Mouse (Mus musculus) G1E (cell line): ENCODE measurements around the gene Rpap3. TPM values are rescaled to one million over a fixed set of nuclear protein-coding genes. Genes with fewer than 3 reads are reported as not detected.
A peak's percentile ranks its signal among the peaks of the same experiment; 100 is the strongest.

Source experiments
- ATAC-seq: 2 replicates; pipeline ENCODE4 v1.8.0; 2016; ENCODE audit warnings: mild to moderate bottlenecking; ENCODE audit not compliant: insufficient number of reproducible peaks, poor library complexity, low FRiP score, severe bottlenecking; ENCODE audit errors: extremely low read depth
- DNase-seq: peaks from one replicate; pipeline ENCODE4 v3.0.0; 2012; ENCODE audit warnings: low spot score
- H3K27me3 ChIP-seq: 2 replicates; pipeline ENCODE4 v1.6.1; 2012; ENCODE audit warnings: mild to moderate bottlenecking, low read length, inconsistent platforms; ENCODE audit not compliant: insufficient read depth
- H3K36me3 ChIP-seq: replicated peaks from 2 replicates; pipeline ENCODE3; 2012; ENCODE audit warnings: mild to moderate bottlenecking, inconsistent platforms
- H3K4me1 ChIP-seq: 2 replicates; pipeline ENCODE4 v1.6.1; 2012; ENCODE audit warnings: low read depth, low read length, inconsistent platforms, mixed read lengths; ENCODE audit not compliant: insufficient read depth
- H3K4me3 ChIP-seq: 2 replicates; pipeline ENCODE4 v1.5.1; 2012; ENCODE audit warnings: low read depth, mild to moderate bottlenecking, inconsistent platforms, low read length, moderate library complexity, mixed read lengths
- H3K9me3 ChIP-seq: replicated peaks from 2 replicates; pipeline ENCODE4 v1.6.1; 2012; ENCODE audit warnings: inconsistent platforms
- CTCF ChIP-seq: IDR thresholded peaks from 2 replicates; pipeline ENCODE4 v1.5.1; 2012; ENCODE audit warnings: low read depth, low read length, inconsistent platforms, mixed read lengths
- GATA1 ChIP-seq: IDR thresholded peaks from 2 replicates; pipeline ENCODE4 v1.6.1; 2012; ENCODE audit warnings: borderline replicate concordance, low read length, inconsistent platforms, mixed read lengths
- GATA2 ChIP-seq: IDR thresholded peaks from 2 replicates; pipeline ENCODE4 v1.6.1; 2012; ENCODE audit warnings: low read depth, low read length, inconsistent platforms, borderline replicate concordance
- POLR2AphosphoS5 ChIP-seq: IDR thresholded peaks from 2 replicates; pipeline ENCODE4 v1.6.1; 2012; ENCODE audit warnings: low read depth, low read length, inconsistent platforms; ENCODE audit not compliant: insufficient replicate concordance
- TAL1 ChIP-seq: conservative IDR thresholded peaks from 2 replicates; pipeline ENCODE4 v1.6.1; 2012; ENCODE audit warnings: low read depth, low read length, inconsistent platforms, mixed read lengths
- polyA plus RNA-seq: library from polyadenylated mRNA; stranded (reverse); fragments of >175 nt; gene quantifications from 2 replicates; pipeline ENCODE4 v1.2.3, GENCODE M21; 2012
- total RNA-seq, 2 experiments: library from RNA; stranded (forward) in 1 of 2; stranded (reverse) in 1 of 2; fragments of 200-1000 nt in 1 of 2; fragments of >200 nt in 1 of 2; fragmentation: Nextera tagmentation in 1 of 2; gene quantifications; 2 replicates each; pipeline ENCODE4 v1.2.3; 2014 to 2017

The Rpap3 gene
- total and polyA plus RNA-seq, 3 experiments: 19.8 to 37.8 (median 21.6) TPM

DNA sequence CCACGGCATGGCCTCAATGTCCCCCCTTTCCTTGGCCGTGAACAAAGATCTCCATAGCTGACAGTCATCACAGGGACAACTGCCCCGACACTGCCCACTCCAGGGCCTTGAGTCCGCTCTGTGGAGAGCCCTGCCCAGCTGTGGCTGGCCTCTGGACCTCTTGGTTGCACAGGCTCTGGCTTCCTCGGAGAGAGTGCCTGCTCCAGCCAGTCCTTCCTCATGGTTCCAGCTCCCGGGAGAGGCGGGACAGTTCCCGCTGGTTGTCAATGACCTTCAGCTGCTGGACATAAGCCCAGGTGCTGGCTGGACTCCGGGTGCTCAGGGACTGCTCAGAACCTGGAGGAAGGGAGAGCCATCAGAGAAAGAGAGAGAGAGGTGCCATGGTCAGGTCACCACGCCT is 39.7 kb upstream of the Rpap3 start:
- Histone ChIP-seq H3K36me3 (peaks cover 36% of the 10 kb centered on the region), H3K4me3 (peak overlapping the region; percentile 37; the same call in 1 of the 2 replicates), H3K9me3 (no peaks in the 10 kb centered on the region), H3K27me3 (peaks cover 39% of the 10 kb centered on the region; the same call in 1 of the 2 replicates), H3K4me1 (peaks cover 34% of the 10 kb centered on the region)
- ATAC-seq (no peak), DNase-seq (no peak)
- TF ChIP-seq GATA1 (no peak), CTCF (no peak)

DNA sequence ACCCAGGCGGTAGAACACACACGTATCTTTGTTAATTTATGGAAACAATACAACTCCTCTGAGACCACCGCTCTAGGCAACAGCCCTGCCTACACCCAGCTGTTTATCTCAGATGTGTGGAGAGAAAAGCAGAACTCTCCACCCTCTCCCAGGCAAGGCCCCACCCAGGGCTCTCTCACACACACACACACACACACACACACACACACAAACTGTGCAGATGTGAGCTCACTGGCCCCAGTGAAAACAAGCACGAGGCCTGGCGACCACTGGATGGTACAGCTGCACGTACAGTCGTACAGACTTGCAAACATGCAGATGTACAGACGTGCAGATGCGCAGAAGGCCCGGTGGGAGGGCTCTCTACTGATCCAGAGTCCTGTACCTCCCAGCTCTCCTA is 39.3 kb upstream of the Rpap3 start:
- peak; percentile 62 for DNase-seq
- peaks cover 36% of the 10 kb centered on the region for H3K36me3 ChIP-seq
- no peaks in the 10 kb centered on the region for H3K9me3 ChIP-seq
- ATAC-seq: peak; percentile 31
- peak overlapping the region; percentile 37; the same call in 1 of the 2 replicates for H3K4me3 ChIP-seq
- TF ChIP-seq POLR2AphosphoS5: no peak
- TF ChIP-seq TAL1: no peak
- TF ChIP-seq GATA1: no peak
- TF ChIP-seq CTCF: no peak
- no peak for TF ChIP-seq GATA2
- H3K4me1 ChIP-seq: peaks cover 30% of the 10 kb centered on the region
- H3K27me3 ChIP-seq: peaks cover 35% of the 10 kb centered on the region; the same call in 1 of the 2 replicates

DNA sequence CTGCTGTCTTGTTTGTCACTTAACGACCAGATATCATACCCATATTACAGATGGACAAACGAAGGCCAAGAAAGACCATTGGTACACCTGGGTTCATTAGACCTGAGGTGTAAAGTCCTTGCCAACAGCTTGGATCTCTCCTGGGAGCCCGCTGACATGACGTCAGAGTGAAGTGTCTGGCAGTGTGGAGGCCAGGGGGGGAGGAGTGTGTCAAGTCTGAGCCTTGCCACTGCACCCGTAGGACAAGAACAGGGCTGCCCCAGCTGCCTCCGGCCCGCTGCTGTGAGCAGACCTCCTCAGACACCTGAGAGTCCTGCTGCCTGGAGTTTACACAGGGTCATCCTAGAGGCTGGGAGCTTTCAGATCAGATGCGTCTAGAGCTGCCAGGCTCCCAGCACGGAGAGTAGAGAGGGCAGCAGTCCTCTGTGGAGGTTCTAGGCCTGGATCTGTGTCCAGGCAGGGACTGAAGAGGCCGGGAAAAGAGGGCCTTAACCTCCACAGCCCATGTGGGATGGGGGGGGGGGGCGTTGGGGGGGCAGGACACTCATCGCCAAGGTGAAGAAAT is 38.4 kb upstream of the Rpap3 start:
- Histone ChIP-seq H3K9me3 (no peaks in the 10 kb centered on the region), H3K4me3 (no peak overlapping the region), H3K4me1 (peaks cover 32% of the 10 kb centered on the region), H3K27me3 (peaks cover 29% of the 10 kb centered on the region; the same call in 1 of the 2 replicates), H3K36me3 (peaks cover 36% of the 10 kb centered on the region)
- no peak for ATAC-seq
- no peak for TF ChIP-seq POLR2AphosphoS5
- no peak for TF ChIP-seq CTCF
- TF ChIP-seq TAL1: no peak
- TF ChIP-seq GATA2: no peak
- no peak for TF ChIP-seq GATA1
- no peak for DNase-seq

DNA sequence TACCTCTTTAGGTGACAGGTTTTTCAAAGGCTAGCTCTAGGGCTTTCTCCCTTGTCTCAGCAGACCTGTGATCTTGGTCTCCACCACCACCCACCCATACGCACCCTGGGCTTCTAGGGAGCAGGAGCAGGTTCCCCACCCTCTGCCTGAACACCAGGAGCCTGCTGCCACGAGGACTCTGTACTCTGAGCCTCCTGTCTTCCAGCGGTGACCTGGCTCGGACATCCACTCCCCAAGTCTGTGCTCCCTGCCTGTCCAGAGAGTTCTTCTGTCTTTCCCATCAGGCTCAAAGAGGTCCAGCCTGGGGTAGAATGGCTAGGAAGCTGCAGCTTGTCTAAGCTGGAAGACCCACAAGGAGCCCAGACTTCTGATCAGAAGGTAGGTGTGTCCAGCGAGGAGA is 37.6 kb upstream of the Rpap3 start:
- no peak for DNase-seq
- Histone ChIP-seq H3K9me3 (no peaks in the 10 kb centered on the region), H3K27me3 (peaks cover 28% of the 10 kb centered on the region; the same call in 1 of the 2 replicates), H3K36me3 (peaks cover 34% of the 10 kb centered on the region), H3K4me1 (peaks cover 32% of the 10 kb centered on the region), H3K4me3 (no peak overlapping the region)
- no peak for TF ChIP-seq GATA1
- TF ChIP-seq TAL1: no peak
- TF ChIP-seq CTCF: no peak
- TF ChIP-seq POLR2AphosphoS5: no peak
- TF ChIP-seq GATA2: no peak
- ATAC-seq: no peak

DNA sequence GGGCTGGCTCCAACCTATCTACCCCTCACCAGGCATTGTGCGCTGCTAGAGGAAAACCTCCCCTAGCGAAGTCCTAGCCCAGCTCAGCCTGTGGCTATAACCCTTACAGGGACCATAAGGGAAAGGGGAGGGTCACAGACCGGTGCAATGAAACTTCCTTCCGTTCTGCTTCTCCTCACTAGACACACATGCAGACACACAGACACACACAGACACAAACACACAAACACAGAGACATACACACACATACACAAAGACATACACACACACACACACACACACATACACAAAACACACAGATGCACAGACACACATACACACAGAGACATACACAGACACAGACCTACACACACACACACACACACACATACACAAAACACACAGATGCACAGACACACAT is 37.0 kb upstream of the Rpap3 start:
- TF ChIP-seq GATA2 (no peak), CTCF (no peak), POLR2AphosphoS5 (no peak), TAL1 (no peak), GATA1 (no peak)
- ATAC-seq (no peak), DNase-seq (no peak)
- H3K27me3 ChIP-seq: peaks cover 27% of the 10 kb centered on the region; the same call in 1 of the 2 replicates
- H3K4me3 ChIP-seq: no peak overlapping the region
- H3K9me3 ChIP-seq: no peaks in the 10 kb centered on the region
- H3K4me1 ChIP-seq: peaks cover 29% of the 10 kb centered on the region
- H3K36me3 ChIP-seq: peaks cover 31% of the 10 kb centered on the region

DNA sequence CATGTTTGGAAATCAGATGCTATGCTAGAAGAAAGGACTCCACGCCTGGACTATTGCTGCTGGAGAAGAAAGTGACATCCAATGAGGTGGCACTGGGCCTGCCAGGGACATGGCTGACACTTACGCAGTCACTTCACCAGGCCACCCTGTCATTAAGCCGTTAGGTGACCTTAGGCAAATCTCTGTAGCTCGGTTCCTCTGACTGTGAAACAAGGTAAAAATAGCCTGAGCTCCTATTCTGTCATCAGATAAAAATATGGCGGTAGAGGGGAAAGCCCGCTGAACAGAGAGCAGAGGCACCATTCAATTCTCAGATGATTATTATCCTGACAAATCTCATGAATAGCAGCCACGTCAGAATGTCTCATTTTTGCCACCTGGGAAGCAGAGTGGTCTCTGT is 36.4 kb upstream of the Rpap3 start:
- Histone ChIP-seq H3K4me1 (peaks cover 27% of the 10 kb centered on the region), H3K36me3 (peaks cover 29% of the 10 kb centered on the region), H3K4me3 (no peak overlapping the region), H3K27me3 (peaks cover 26% of the 10 kb centered on the region; the same call in 1 of the 2 replicates), H3K9me3 (no peaks in the 10 kb centered on the region)
- TF ChIP-seq CTCF: no peak
- no peak for TF ChIP-seq POLR2AphosphoS5
- no peak for TF ChIP-seq GATA1
- no peak for TF ChIP-seq GATA2
- TF ChIP-seq TAL1: no peak
- DNase-seq: no peak
- ATAC-seq: no peak
